Mouse (Mus musculus) embryonic facial prominence, embryonic 13.5 days (tissue): ENCODE results near the gene Ccdc28a. TPM values are rescaled to one million over a fixed set of nuclear protein-coding genes. Genes with fewer than 3 reads are reported as not detected.

ENCODE experiments used
- ATAC-seq: fragments of 200-750 bp; cut with Nextera tagmentation; 2 replicates; pipeline ENCODE4 v1.8.0; 2017; ENCODE audit warnings: low read depth; ENCODE audit not compliant: insufficient number of reproducible peaks, insufficient read depth, low FRiP score, low TSS enrichment
- H3K27ac ChIP-seq: fragments of 300-500 bp; sonication (generic); 2 replicates; pipeline ENCODE4 v1.5.1; 2015; ENCODE audit warnings: moderate library complexity, mild to moderate bottlenecking, inconsistent platforms
- H3K27me3 ChIP-seq: fragments of 300-500 bp; sonication (generic); 2 replicates; pipeline ENCODE4 v1.6.1; 2015; ENCODE audit warnings: mild to moderate bottlenecking, inconsistent platforms
- H3K36me3 ChIP-seq: fragments of 300-500 bp; sonication (generic); 2 replicates; pipeline ENCODE4 v1.6.1; 2015; ENCODE audit warnings: mild to moderate bottlenecking, inconsistent platforms
- H3K4me1 ChIP-seq: fragments of 300-500 bp; sonication (generic); 2 replicates; pipeline ENCODE4 v1.6.1; 2015; ENCODE audit warnings: inconsistent platforms
- H3K4me2 ChIP-seq: fragments of 300-500 bp; sonication (generic); 2 replicates; pipeline ENCODE4 v1.6.1; 2015; ENCODE audit warnings: moderate library complexity, mild to moderate bottlenecking, inconsistent platforms
- H3K4me3 ChIP-seq: fragments of 300-500 bp; sonication (generic); 2 replicates; pipeline ENCODE4 v1.5.1; 2015; ENCODE audit warnings: mild to moderate bottlenecking, inconsistent platforms
- H3K9ac ChIP-seq: fragments of 300-500 bp; sonication (generic); 2 replicates; pipeline ENCODE4 v1.6.1; 2015; ENCODE audit warnings: mild to moderate bottlenecking, inconsistent platforms
- H3K9me3 ChIP-seq: fragments of 300-500 bp; sonication (generic); 2 replicates; pipeline ENCODE4 v1.6.1; 2016; ENCODE audit warnings: inconsistent platforms
- WGBS: fragments of 180-500 bp; shearing (Covaris S2); methylation state at CpG from one replicate; pipeline ENCODE4 v1.1.7; 2015; ENCODE audit warnings: mixed read lengths; 5-methylcytosine and 5-hydroxymethylcytosine counted together
- polyA plus RNA-seq: library from polyadenylated mRNA; unstranded; fragments of >200 nt; fragmentation: Nextera tagmentation; extraction: Ambion mirVana; gene quantifications from 2 replicates; pipeline ENCODE4 v1.2.1, GENCODE M21; 2015

The Ccdc28a gene
- polyA plus RNA-seq, 1 experiment from 2014 or later: 10.3 TPM

GRCm38 (mm10) chr10:18194156-18194555 is 40.6 kb downstream of the Ccdc28a start:
- Histone ChIP-seq H3K27ac (peak overlapping the region; percentile 62; the same call in 1 of the 2 replicates), H3K9ac (no peak overlapping the region), H3K9me3 (no peaks in the 10 kb centered on the region), H3K36me3 (no peaks in the 10 kb centered on the region), H3K4me1 (peaks cover 11% of the 10 kb centered on the region), H3K27me3 (no peaks in the 10 kb centered on the region), H3K4me3 (no peak overlapping the region), H3K4me2 (no peak overlapping the region)
- WGBS: 67% methylated on average over 11 of the region's 11 CpGs
- ATAC-seq: no peak

- no peak overlapping the region for H3K27ac ChIP-seq
- no peaks in the 10 kb centered on the region for H3K36me3 ChIP-seq
- H3K9ac ChIP-seq: no peak overlapping the region
- 72% methylated on average over 11 of the region's 11 CpGs for whole genome bisulfite sequencing
- no peak overlapping the region for H3K4me3 ChIP-seq
- no peak for ATAC-seq
- H3K9me3 ChIP-seq: no peaks in the 10 kb centered on the region
- peaks cover 11% of the 10 kb centered on the region for H3K4me1 ChIP-seq
- H3K4me2 ChIP-seq: no peak overlapping the region
- no peaks in the 10 kb centered on the region for H3K27me3 ChIP-seq
These were observed 41.6 kb downstream of the Ccdc28a start for GRCm38 (mm10) chr10:18193221-18193620.

GRCm38 (mm10) chr10:18191706-18192105 is 43.1 kb downstream of the Ccdc28a start:
- no peak overlapping the region for H3K9ac ChIP-seq
- WGBS: 65% methylated on average over 8 of the region's 8 CpGs
- peaks cover 11% of the 10 kb centered on the region for H3K4me1 ChIP-seq
- no peak overlapping the region for H3K4me3 ChIP-seq
- H3K27ac ChIP-seq: 0 out of 2 replicates have a peak overlapping the region, but pooled peaks have one; percentile 16
- H3K4me2 ChIP-seq: no peak overlapping the region; the same call in none of the 2 replicates
- no peaks in the 10 kb centered on the region for H3K36me3 ChIP-seq
- no peak for ATAC-seq
- no peaks in the 10 kb centered on the region for H3K27me3 ChIP-seq
- H3K9me3 ChIP-seq: no peaks in the 10 kb centered on the region

DNA sequence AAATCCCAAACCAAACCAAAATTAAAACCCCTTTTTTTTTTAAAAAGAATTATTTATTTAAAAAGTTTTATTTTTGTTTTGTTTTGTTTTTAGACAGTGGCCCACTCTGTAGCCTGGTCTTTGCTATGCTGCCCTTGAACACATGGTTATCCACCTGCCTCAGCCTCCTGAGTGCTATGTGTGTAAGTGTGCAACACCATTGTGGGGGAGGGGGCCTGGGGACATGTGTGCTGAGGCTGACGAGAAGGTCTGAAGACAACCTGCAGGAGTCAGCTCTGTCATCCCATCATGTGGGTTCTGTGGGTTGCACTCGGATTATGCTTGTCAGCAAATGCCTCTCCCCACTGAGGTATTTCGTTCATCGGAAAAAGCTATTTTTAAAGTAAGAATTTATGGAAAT is 45.3 kb downstream of the Ccdc28a start:
- Histone ChIP-seq H3K4me1 (peaks cover 11% of the 10 kb centered on the region), H3K27ac (no peak overlapping the region), H3K4me3 (no peak overlapping the region), H3K4me2 (no peak overlapping the region), H3K27me3 (no peaks in the 10 kb centered on the region), H3K9me3 (no peaks in the 10 kb centered on the region), H3K36me3 (no peaks in the 10 kb centered on the region), H3K9ac (no peak overlapping the region)
- no peak for ATAC-seq
- 71% methylated on average over 4 of the region's 4 CpGs for WGBS

GRCm38 (mm10) chr10:18188564-18188963 is 46.2 kb downstream of the Ccdc28a start:
- Histone ChIP-seq H3K4me3 (no peak overlapping the region), H3K4me2 (no peak overlapping the region), H3K27me3 (no peaks in the 10 kb centered on the region), H3K36me3 (no peaks in the 10 kb centered on the region), H3K9ac (no peak overlapping the region), H3K9me3 (no peaks in the 10 kb centered on the region), H3K4me1 (peaks cover 11% of the 10 kb centered on the region), H3K27ac (no peak overlapping the region)
- 82% methylated on average over 6 of the region's 6 CpGs for WGBS
- ATAC-seq: no peak

DNA sequence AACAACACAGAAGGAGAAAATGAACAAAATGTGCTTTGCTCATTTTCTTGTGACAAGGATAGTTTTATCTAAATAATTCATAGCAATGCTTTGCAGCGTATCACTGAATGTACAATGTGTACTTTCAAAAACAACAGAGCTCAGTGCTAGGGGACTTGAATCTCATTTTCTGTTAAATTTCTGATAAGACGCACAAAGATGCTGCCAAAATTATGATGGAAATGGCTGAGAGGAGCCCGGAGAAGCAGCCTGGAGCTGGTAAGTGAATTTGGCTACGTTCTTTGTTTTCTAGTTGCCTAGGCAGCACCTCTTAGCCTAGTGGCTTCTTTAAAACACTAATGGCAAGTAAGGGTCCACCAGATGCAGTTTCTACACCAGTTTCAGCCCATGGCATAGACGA is 52.6 kb downstream of the Ccdc28a start:
- Histone ChIP-seq H3K9me3 (no peaks in the 10 kb centered on the region), H3K27ac (no peak overlapping the region), H3K4me3 (no peak overlapping the region), H3K36me3 (no peaks in the 10 kb centered on the region), H3K4me2 (no peak overlapping the region), H3K27me3 (no peaks in the 10 kb centered on the region), H3K9ac (no peak overlapping the region), H3K4me1 (no peaks in the 10 kb centered on the region)
- ATAC-seq: no peak
- 88% methylated on average over 5 of the region's 5 CpGs for WGBS

DNA sequence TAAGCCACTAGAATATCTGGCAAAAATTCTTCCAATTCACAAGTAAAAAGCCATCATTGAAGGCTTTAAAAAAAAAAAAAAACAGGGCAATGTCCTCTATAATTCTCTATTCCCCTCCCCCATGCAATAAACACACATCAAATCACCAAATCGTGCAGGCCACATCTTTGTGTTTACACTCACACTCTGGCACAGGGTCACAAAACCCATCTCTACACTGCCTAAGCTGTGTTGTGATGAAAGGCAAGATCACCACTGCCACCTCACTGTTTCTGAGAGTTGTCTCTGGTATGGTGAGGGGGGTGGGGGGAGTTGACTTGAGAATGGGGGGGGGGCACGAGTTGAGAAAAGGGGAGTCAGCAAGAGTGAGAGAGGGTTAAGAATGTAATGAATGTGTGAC is 57.5 kb downstream of the Ccdc28a start:
- Histone ChIP-seq H3K36me3 (no peaks in the 10 kb centered on the region), H3K9ac (no peak overlapping the region), H3K4me3 (no peak overlapping the region), H3K9me3 (no peaks in the 10 kb centered on the region), H3K27me3 (no peaks in the 10 kb centered on the region), H3K4me2 (no peak overlapping the region), H3K4me1 (peaks cover 4% of the 10 kb centered on the region; the same call in 1 of the 2 replicates), H3K27ac (no peak overlapping the region)
- 49% methylated on average over 2 of the region's 2 CpGs for WGBS
- ATAC-seq: no peak

- ATAC-seq: no peak
- Histone ChIP-seq H3K27ac (no peak overlapping the region), H3K4me1 (peaks cover 4% of the 10 kb centered on the region; the same call in 1 of the 2 replicates), H3K9me3 (no peaks in the 10 kb centered on the region), H3K27me3 (no peaks in the 10 kb centered on the region), H3K4me2 (no peak overlapping the region), H3K9ac (no peak overlapping the region), H3K36me3 (no peaks in the 10 kb centered on the region), H3K4me3 (no peak overlapping the region)
- 91% methylated on average over 7 of the region's 7 CpGs for WGBS
These were observed 58.1 kb downstream of the Ccdc28a start for GRCm38 (mm10) chr10:18176722-18177121.

GRCm38 (mm10) chr10:18175087-18175486 is 59.7 kb downstream of the Ccdc28a start:
- no peak overlapping the region for H3K4me2 ChIP-seq
- H3K9me3 ChIP-seq: no peaks in the 10 kb centered on the region
- WGBS: 91% methylated on average over 6 of the region's 6 CpGs
- peaks cover 4% of the 10 kb centered on the region; the same call in 1 of the 2 replicates for H3K4me1 ChIP-seq
- H3K4me3 ChIP-seq: no peak overlapping the region
- H3K9ac ChIP-seq: no peak overlapping the region
- no peak overlapping the region for H3K27ac ChIP-seq
- ATAC-seq: no peak
- H3K27me3 ChIP-seq: no peaks in the 10 kb centered on the region
- H3K36me3 ChIP-seq: no peaks in the 10 kb centered on the region

Other genes starting within 250 kb of the Ccdc28a start
- 136 and 160 TPM in 2 replicates for gene Abracl, start 211.7 kb downstream of the Ccdc28a start, polyA plus RNA-seq
- 15.7 and 17.2 TPM in 2 replicates for gene Reps1, start 179.1 kb downstream of the Ccdc28a start, polyA plus RNA-seq
- gene Ect2l, start 24.1 kb downstream of the Ccdc28a start, polyA plus RNA-seq: 0.34 and 0.98 TPM in 2 replicates
- 8.1 and 8.2 TPM in 2 replicates for gene Nhsl1, start 84.0 kb upstream of the Ccdc28a start, polyA plus RNA-seq